Mouse (Mus musculus) cerebellum, adult 2 months (tissue): ENCODE results near the gene Dner.

Experiments
- CTCF ChIP-seq: fragments of 200-500 bp; IDR thresholded peaks from 2 replicates; pipeline ENCODE4 v1.5.1; 2011; ENCODE audit warnings: low read depth, mild to moderate bottlenecking, control low read depth, low read length, moderate library complexity, borderline replicate concordance; ENCODE audit not compliant: insufficient read depth
- POLR2A ChIP-seq: fragments of 200-500 bp; IDR thresholded peaks from 2 replicates; pipeline ENCODE4 v1.6.1; 2011; ENCODE audit warnings: low read length, control low read depth, borderline replicate concordance; ENCODE audit not compliant: insufficient read depth

DNA sequence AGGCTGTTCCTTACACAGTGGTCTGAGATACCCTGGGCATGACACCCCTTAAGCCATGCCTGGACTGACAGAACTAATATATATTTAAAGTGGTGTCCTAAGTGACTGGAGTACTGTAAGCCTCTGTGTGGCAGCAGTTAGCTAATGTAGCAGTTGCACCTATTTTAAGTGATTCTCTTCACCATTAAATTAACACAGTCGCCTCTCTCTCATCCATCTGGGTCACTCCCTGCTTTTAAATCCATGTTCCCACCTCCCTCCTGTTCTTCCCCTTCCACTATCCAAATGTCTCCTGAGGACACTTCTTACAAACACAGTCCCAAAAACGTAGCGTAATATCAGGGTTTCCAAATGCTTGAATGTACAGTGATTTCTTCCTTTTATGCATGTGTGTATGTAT, 281.6 kb downstream of the Dner start:
- TF ChIP-seq POLR2A (no peak), CTCF (no peak)
